Mouse (Mus musculus) lung, adult 2 months (tissue): ENCODE results near the gene Maats1.

Experiments used
- CTCF ChIP-seq: fragments of 200-500 bp; IDR thresholded peaks from 2 replicates; pipeline ENCODE4 v1.5.1; 2011; ENCODE audit warnings: mild to moderate bottlenecking, low read length, control low read depth; ENCODE audit not compliant: insufficient read depth
- POLR2A ChIP-seq: fragments of 200-500 bp; IDR thresholded peaks from 2 replicates; pipeline ENCODE4 v1.6.1; 2011; ENCODE audit warnings: low read depth, mild to moderate bottlenecking, control low read depth, low read length, borderline replicate concordance; ENCODE audit errors: extremely low read depth

DNA sequence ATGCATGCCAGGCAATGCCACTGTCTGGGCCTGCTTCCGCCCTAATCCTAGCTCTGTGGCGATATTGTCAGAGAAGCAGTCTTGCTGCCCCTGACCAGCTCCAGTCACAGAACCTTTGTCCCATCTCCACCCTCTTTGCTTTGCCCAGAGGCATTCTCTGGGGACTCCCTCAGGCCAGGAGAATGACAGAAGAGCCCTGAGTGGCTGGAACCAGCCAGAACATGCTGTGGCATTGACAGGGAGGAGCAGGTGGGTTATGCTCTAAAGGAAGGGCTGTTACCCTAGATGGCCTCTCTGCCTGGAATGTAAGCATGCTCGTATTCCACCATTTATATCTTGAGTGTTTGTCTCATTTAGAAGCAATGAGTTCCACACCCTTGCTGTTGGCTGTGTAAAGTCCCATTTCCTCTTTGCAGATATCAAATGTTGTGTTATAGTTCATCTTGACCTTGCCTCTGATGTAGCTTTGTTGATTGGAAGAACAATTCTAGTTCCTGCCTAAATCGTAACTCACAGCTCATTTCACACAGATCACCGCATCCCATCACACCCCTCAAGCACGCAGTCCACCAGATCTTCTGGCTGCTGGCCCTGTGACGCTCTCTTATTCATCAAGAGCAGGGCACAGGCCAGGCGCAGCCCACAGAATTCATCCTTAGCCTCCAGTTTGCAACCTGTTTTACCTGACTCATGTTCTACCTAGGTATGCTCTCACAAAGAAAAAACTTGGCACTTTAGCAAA is 28.9 kb upstream of the Maats1 start:
- no peak for TF ChIP-seq CTCF
- TF ChIP-seq POLR2A: no peak
